Mouse (Mus musculus): ENCODE results near the gene Pdlim1. TPM values are rescaled to one million over a fixed set of nuclear protein-coding genes. Genes with fewer than 3 reads are reported as not detected.

The Pdlim1 gene
- total RNA-seq, 2 experiments from 2014 or later = 22.7 to 25.0 TPM

Other genes with a start within 250 kb of the Pdlim1 start
- not detected for gene Cyp2c54, start 198.0 kb downstream of the Pdlim1 start, total RNA-seq (2021)
- gene Cyp2c50, start 182.2 kb downstream of the Pdlim1 start, total RNA-seq (2021) = not detected
- gene Cyp2c70, start 84.5 kb downstream of the Pdlim1 start, total RNA-seq (2021) = 1 to 10 TPM; 1.0 to 1.4 TPM
- gene Sorbs1, start 241.9 kb upstream of the Pdlim1 start, total RNA-seq (2021) = 100 to 1,000 TPM; 144 to 149 TPM